Mouse (Mus musculus) testis, adult 2 months (tissue): ENCODE results near the gene Cc2d1a. TPM values are rescaled to one million over a fixed set of nuclear protein-coding genes. Genes with fewer than 3 reads are reported as not detected.
A peak's percentile ranks its signal among the peaks of the same experiment; 100 is the strongest.

ENCODE experiments used
- H3K27ac ChIP-seq: fragments of 200-500 bp; 2 replicates; pipeline ENCODE4 v1.5.1; 2012; ENCODE audit warnings: low read depth, low read length; ENCODE audit not compliant: control insufficient read depth, insufficient read depth
- H3K27me3 ChIP-seq: fragments of 200-500 bp; 2 replicates; pipeline ENCODE4 v1.6.1; 2012; ENCODE audit warnings: mild to moderate bottlenecking, low read length, moderate library complexity; ENCODE audit not compliant: control insufficient read depth, insufficient read depth
- H3K36me3 ChIP-seq: fragments of 200-500 bp; 2 replicates; pipeline ENCODE4 v1.6.1; 2012; ENCODE audit warnings: mild to moderate bottlenecking, low read length; ENCODE audit not compliant: control insufficient read depth, insufficient read depth
- H3K4me1 ChIP-seq: fragments of 200-500 bp; 2 replicates; pipeline ENCODE4 v1.6.1; 2012; ENCODE audit warnings: low read length; ENCODE audit not compliant: control insufficient read depth, insufficient read depth
- H3K4me3 ChIP-seq: fragments of 200-500 bp; 2 replicates; pipeline ENCODE4 v1.5.1; 2012; ENCODE audit warnings: low read depth, mild to moderate bottlenecking, low read length, moderate library complexity, mixed read lengths; ENCODE audit not compliant: control insufficient read depth
- CTCF ChIP-seq: fragments of 200-500 bp; IDR thresholded peaks from 2 replicates; pipeline ENCODE4 v1.5.1; 2012; ENCODE audit warnings: low read depth, mild to moderate bottlenecking, inconsistent platforms, low read length, moderate library complexity; ENCODE audit not compliant: control insufficient read depth, insufficient read depth, insufficient replicate concordance
- POLR2A ChIP-seq: fragments of 200-500 bp; IDR thresholded peaks from 2 replicates; pipeline ENCODE4 v1.6.1; 2012; ENCODE audit warnings: low read depth, mild to moderate bottlenecking, inconsistent platforms, low read length, moderate library complexity; ENCODE audit not compliant: control insufficient read depth
- polyA plus RNA-seq: library from polyadenylated mRNA; depleted of rRNA; stranded (reverse); fragments of >200 nt; gene quantifications from 2 replicates; pipeline ENCODE4 v1.2.3, GENCODE M21; 2012

Gene Cc2d1a
- polyA plus RNA-seq, 1 experiment = 30.9 TPM

DNA sequence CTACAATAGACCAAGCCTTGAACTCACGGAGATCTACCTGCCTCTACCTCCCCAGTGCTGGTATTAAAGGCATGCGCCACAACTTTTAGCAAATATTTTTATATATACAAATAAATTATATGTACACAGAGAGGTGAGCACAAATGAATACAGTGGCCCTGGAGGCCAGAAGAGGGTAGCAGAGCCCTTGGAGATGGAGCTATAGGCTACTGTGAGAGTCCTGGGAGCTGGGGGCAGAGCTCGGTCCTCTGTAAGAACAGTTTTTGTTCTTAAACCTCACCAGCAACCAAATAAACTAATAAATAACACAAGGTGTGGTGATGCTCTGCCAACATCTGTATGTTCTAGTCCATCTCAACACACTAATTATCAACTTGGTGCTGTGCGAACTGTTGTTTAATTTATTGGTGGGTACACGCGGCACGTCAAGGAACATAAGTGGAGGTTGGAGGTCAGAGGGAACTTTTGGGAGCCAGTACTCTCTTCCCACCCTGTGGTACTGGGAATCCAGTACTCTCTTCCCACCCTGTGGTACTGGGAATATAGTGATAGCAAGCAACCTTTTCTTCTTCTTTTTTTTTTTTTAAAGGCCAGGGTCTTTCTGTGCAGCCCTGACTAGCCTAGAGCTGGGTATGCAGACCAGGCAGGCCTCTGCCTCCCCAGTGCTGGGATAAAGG lies 42.6 kb upstream of the Cc2d1a start:
- Histone ChIP-seq H3K4me3 (no peak overlapping the region), H3K36me3 (no peaks in the 10 kb centered on the region), H3K27me3 (no peaks in the 10 kb centered on the region), H3K27ac (no peak overlapping the region), H3K4me1 (peaks cover 20% of the 10 kb centered on the region)
- TF ChIP-seq CTCF (no peak), POLR2A (no peak)

DNA sequence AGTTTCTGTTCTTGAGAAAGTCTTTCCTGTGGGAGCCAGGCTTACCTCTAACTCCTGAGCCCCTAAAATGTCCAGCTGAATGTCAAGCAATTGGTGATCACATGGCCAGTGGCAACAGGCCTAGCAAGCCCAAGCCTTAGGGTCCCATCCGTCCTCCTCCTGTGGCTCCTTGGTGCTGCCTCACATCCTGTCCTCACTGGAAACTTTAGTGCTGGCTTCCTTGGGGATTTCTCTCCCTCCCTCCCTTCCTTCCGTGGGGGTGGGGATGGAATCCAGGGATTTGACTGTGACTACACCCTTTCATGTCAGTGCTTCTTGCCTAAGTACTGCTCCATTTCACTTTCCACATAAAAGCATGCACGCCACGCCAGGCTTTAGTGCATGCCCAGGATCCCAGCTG lies 41.9 kb upstream of the Cc2d1a start:
- TF ChIP-seq CTCF (no peak), POLR2A (no peak)
- no peaks in the 10 kb centered on the region for H3K36me3 ChIP-seq
- peaks cover 20% of the 10 kb centered on the region for H3K4me1 ChIP-seq
- H3K27me3 ChIP-seq = no peaks in the 10 kb centered on the region
- no peak overlapping the region for H3K4me3 ChIP-seq
- no peak overlapping the region for H3K27ac ChIP-seq

GRCm38 (mm10) chr8:84188671-84189070 lies 40.9 kb upstream of the Cc2d1a start:
- Histone ChIP-seq H3K27me3 (no peaks in the 10 kb centered on the region), H3K4me3 (no peak overlapping the region), H3K36me3 (no peaks in the 10 kb centered on the region), H3K4me1 (peaks cover 23% of the 10 kb centered on the region), H3K27ac (no peak overlapping the region)
- no peak for TF ChIP-seq CTCF
- no peak for TF ChIP-seq POLR2A

DNA sequence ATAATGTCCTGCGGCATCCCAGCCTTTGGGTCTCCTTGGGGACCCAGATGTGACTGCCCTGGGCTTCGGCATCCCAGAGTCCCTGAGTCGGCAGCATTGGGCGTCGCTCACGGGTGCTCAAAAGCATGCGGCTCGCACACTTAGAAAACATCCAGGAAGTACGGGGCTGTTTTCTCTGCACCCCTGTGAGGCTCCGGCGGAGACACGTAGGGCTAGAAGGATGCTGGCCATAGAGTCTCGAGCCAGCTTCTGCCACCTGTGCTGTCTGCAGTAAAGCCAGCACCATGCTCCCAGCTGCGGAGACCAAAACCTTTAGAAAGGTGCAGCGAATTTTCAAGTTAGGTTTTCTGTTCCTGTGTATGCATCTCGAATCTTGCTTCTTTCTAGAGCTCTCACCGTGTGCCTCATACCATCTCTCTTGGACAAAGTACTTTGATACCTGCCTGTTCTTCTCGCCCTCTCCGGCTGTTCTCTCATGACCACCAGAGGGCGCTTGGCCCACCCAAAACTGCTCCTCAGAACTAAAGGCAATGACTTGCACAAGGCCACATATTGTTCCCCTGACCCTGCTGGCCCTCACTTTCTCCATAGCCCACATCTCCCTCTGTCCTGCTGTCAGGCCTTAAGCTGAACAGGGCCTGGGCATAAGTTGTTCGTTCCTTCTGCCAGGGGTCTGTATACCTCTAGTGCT lies 39.5 kb upstream of the Cc2d1a start:
- Histone ChIP-seq H3K4me3 (peak overlapping the region; percentile 63), H3K27ac (no peak overlapping the region), H3K27me3 (no peaks in the 10 kb centered on the region), H3K4me1 (peaks cover 17% of the 10 kb centered on the region), H3K36me3 (no peaks in the 10 kb centered on the region)
- TF ChIP-seq CTCF (peak; percentile 70; the same call in 1 of the 2 replicates), POLR2A (no peak)

DNA sequence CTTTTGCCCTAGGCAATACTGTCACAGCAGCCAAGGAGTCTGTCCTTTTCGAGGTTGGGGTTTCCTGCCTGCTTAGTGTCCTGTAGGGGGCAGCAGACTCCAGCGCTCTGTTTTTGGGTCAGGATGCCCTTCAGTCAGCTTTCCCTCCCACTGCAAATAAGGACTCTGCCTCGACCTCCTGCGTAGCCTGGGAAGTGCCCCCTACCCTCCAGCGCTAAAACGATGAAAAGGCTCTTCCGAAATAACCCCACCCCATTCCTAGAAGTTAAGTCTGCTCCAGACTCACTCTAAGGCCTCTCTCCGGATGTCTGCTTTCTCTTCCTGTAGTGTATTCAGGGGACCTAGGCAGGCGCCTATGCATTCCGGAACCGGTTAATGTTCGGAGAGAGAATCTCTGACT lies 38.8 kb upstream of the Cc2d1a start:
- Histone ChIP-seq H3K36me3 (no peaks in the 10 kb centered on the region), H3K4me1 (peaks cover 12% of the 10 kb centered on the region), H3K4me3 (peak overlapping the region; percentile 63), H3K27me3 (no peaks in the 10 kb centered on the region), H3K27ac (no peak overlapping the region)
- no peak for TF ChIP-seq POLR2A
- TF ChIP-seq CTCF = peak; percentile 84; the same call in 1 of the 2 replicates

DNA sequence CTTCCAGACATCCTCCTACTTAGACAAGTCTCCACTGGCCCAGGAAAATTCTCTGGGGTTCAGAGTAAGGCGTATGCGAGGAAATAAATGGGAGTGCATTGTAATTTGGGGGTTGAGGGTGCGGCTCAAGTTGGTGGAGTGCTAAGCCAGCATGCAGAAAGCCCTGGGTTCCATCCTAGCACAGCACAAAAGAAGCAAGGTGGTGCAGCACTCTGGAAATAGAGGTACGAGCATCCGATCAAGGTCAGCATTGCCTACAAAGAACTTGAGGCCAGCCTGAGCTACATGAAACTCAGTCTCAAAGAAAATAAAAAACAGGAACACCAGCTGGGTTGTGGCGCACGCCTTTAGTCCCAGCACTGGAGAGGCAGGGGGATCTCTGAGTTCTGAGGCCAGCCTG lies 37.4 kb upstream of the Cc2d1a start, which contains the start of gene Nanos3:
TSS of gene Nanos3 (minus strand) at position 101 of the 400 bp plus-strand sequence.
- H3K36me3 ChIP-seq = no peaks in the 10 kb centered on the region
- H3K27ac ChIP-seq = no peak within 1 kb of the TSS
- H3K4me1 ChIP-seq = peaks cover 18% of the 10 kb centered on the region
- peak within 1 kb of the TSS; percentile 45 for H3K4me3 ChIP-seq
- TF ChIP-seq CTCF (no peak), POLR2A (no peak)
- H3K27me3 ChIP-seq = no peaks in the 10 kb centered on the region
